ENCODE assay signal across 8 mouse cellular contexts in the genomic region with DNA sequence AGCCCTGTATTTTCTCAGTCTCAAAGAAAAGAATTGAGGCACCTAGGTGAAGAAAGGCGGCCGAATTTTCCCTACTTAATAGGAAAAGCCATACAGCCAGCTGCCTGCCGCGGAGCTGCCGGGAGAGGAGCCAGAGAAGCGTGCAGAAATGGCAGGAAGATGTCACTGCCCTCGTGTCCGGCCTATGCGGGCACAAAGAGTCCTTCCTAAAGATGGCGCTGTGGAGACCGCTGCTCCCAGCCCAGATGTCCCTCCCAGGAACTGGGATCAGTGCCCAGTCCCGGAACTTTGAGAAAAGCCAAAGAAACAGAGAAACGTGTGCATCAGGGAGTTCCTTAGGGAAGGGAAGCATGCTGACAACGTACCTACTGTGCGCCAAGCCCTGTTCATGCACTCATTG.
DNase-seq lines count a peak whose midpoint lies in the region; ATAC-seq lines count a peak whose summit lies in the region.

No protein-coding gene starts in this region.

- ATAC-seq in hindbrain, embryonic 11.5 days (ENCODE audit: low FRiP score) = no peak; the same call in 1 of the 2 replicates
- peak; percentile 28; the same call in 1 of the 2 replicates for ATAC-seq in lung, embryonic 15.5 days (ENCODE audit: borderline replicate concordance, extremely low read depth, low FRiP score, low TSS enrichment)

- WGBS in hindbrain, embryonic 11.5 days = 29% methylated on average over 15 of the region's 15 CpGs
- 39% methylated on average over 15 of the region's 15 CpGs for WGBS in lung, embryonic 15.5 days

- H3K9me3 ChIP-seq in hindbrain, embryonic 11.5 days (ENCODE audit: control insufficient read depth, low read length) = no peaks in the 10 kb centered on the region
- no peaks in the 10 kb centered on the region for H3K9me3 ChIP-seq in lung, embryonic 15.5 days

- no peaks in the 10 kb centered on the region for H3K27me3 ChIP-seq in hindbrain, embryonic 11.5 days (ENCODE audit: control insufficient read depth, insufficient read depth, low read length)
- no peaks in the 10 kb centered on the region for H3K27me3 ChIP-seq in lung, embryonic 15.5 days

- no peak overlapping the region for H3K9ac ChIP-seq in hindbrain, embryonic 11.5 days (ENCODE audit: low read depth, low read length)
- H3K9ac ChIP-seq in lung, embryonic 15.5 days = no peak overlapping the region

- H3K27ac ChIP-seq in hindbrain, embryonic 11.5 days (ENCODE audit: low read depth, low read length) = 0 out of 2 replicates have a peak overlapping the region, but pooled peaks have one; percentile 27
- H3K27ac ChIP-seq in lung, embryonic 15.5 days = peak overlapping the region; percentile 43; the same call in 1 of the 2 replicates

- no peaks in the 10 kb centered on the region for H3K36me3 ChIP-seq in hindbrain, embryonic 11.5 days (ENCODE audit: control insufficient read depth, insufficient read depth, low read length)
- peaks cover 28% of the 10 kb centered on the region; the same call in 1 of the 2 replicates for H3K36me3 ChIP-seq in lung, embryonic 15.5 days

- H3K4me1 ChIP-seq in hindbrain, embryonic 11.5 days (replicated peaks; ENCODE audit: control insufficient read depth, insufficient read depth, low read length) = peaks cover 4% of the 10 kb centered on the region; the same call in 1 of the 2 replicates
- H3K4me1 ChIP-seq in lung, embryonic 15.5 days = peaks cover 49% of the 10 kb centered on the region

- peak; percentile 50 for DNase-seq in NIH3T3 (ENCODE audit: low read depth)
- peak; percentile 75 for DNase-seq in cerebellum, adult 8-10 months
- peak; percentile 64 to 72 for DNase-seq in frontal cortex, postnatal 10 days (ENCODE audit: low spot score in 2 of 2)
- DNase-seq in hindbrain, embryonic 11.5 days (ENCODE audit: low spot score) = peak; percentile 63
- peak; percentile 58 for DNase-seq in layer of hippocampus, adult 9-10 months (ENCODE audit: low spot score)
- DNase-seq in ovary, postnatal 14 days (ENCODE audit: low spot score) = peak; percentile 72
- DNase-seq in urinary bladder, postnatal 4 days (ENCODE audit: low spot score in 2 of 2) = peak; percentile 77 to 85

- no peak overlapping the region for H3K4me3 ChIP-seq in hindbrain, embryonic 11.5 days (ENCODE audit: low read depth, low read length)
- no peak overlapping the region for H3K4me3 ChIP-seq in lung, embryonic 15.5 days

- no peak overlapping the region; the same call in 1 of the 2 replicates for H3K4me2 ChIP-seq in hindbrain, embryonic 11.5 days (replicated peaks; ENCODE audit: low read depth, low read length)
- no peak overlapping the region for H3K4me2 ChIP-seq in lung, embryonic 15.5 days
